Mouse (Mus musculus) ES-Bruce4 (cell line): ENCODE measurements around the gene Pbld2.

Source experiments
- CTCF ChIP-seq: IDR thresholded peaks from one replicate; pipeline ENCODE4 v1.8.1; 2011; ENCODE audit warnings: low read depth, low read length
- EP300 ChIP-seq: IDR thresholded peaks from 2 replicates; pipeline ENCODE4 v1.6.1; 2011; ENCODE audit warnings: low read depth, low read length; ENCODE audit not compliant: insufficient read depth
- POLR2A ChIP-seq: IDR thresholded peaks from one replicate; pipeline ENCODE4 v1.8.1; 2011; ENCODE audit warnings: low read length; ENCODE audit not compliant: insufficient read depth

GRCm38 (mm10) chr10:63098191-63098590, 74.1 kb downstream of the Pbld2 start:
- no peak for TF ChIP-seq POLR2A
- TF ChIP-seq CTCF: no peak
- no peak for TF ChIP-seq EP300
